Mouse (Mus musculus) bone marrow, adult 2 months (tissue): ENCODE data around the gene Plagl1. TPM values are rescaled to one million over a fixed set of nuclear protein-coding genes. Genes with fewer than 3 reads are reported as not detected.

ENCODE experiments used
- H3K27ac ChIP-seq: fragments of 200-500 bp; 2 replicates; pipeline ENCODE4 v1.5.1; 2012; ENCODE audit warnings: low read depth, mild to moderate bottlenecking, control low read depth, inconsistent platforms, low read length; ENCODE audit not compliant: control insufficient read depth, poor library complexity, insufficient read depth
- H3K4me1 ChIP-seq: fragments of 200-500 bp; 2 replicates; pipeline ENCODE4 v1.6.1; 2011; ENCODE audit warnings: low read length; ENCODE audit not compliant: control insufficient read depth, insufficient read depth
- H3K4me3 ChIP-seq: fragments of 200-500 bp; replicated peaks from 2 replicates; pipeline ENCODE3; 2011; ENCODE audit warnings: mild to moderate bottlenecking, low read depth, low read length, control low read depth; ENCODE audit not compliant: control insufficient read depth
- CTCF ChIP-seq: fragments of 200-500 bp; IDR thresholded peaks from 2 replicates; pipeline ENCODE4 v1.5.1; 2011; ENCODE audit warnings: low read length, control low read depth; ENCODE audit not compliant: control insufficient read depth, insufficient read depth
- POLR2A ChIP-seq: fragments of 200-500 bp; IDR thresholded peaks from 2 replicates; pipeline ENCODE4 v1.6.1; 2011; ENCODE audit warnings: low read depth, mild to moderate bottlenecking, control low read depth, low read length, borderline replicate concordance; ENCODE audit not compliant: control insufficient read depth
- WGBS: fragments of 180-500 bp; shearing (Covaris S2); methylation state at CpG from one replicate; pipeline ENCODE4 v1.1.7; 2018; 5-methylcytosine and 5-hydroxymethylcytosine counted together
- polyA plus RNA-seq: library from polyadenylated mRNA; stranded (reverse); fragments of >200 nt; gene quantifications from 2 replicates; pipeline ENCODE4 v1.2.4, GENCODE M21; 2011; ENCODE audit warnings: low replicate concordance; ENCODE audit not compliant: missing spikeins, insufficient read depth, insufficient read length

Plagl1 gene
- polyA plus RNA-seq, 1 experiment = 2.9 TPM

DNA sequence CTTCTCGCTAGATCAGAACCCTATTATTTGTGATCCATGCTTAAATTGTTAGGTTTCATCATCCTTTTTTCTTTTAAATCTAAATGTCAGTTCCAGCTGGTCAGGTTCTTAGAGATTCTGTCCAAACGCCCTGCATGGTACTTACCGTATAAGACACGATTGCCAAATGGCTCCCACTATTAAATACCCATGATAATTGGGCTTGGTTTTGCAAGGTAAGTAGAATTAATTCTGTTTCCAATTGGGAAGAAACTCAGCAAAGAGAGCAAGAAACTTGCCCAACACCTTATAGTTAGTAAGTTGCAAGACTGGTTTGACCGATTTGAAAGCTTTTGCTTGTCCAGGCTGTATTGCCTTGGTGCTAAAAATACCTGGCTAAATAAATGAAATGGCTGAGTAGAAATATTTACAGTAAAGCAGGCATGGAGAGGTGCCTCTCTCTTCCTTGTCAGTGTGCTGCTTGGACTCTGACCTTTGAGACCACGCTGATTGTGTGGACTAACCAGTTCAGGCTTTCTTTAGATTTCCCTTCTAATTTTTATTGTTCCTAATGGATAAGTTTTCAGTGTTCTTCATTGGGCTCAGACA, 39.9 kb downstream of the Plagl1 start:
- no peak overlapping the region for H3K4me3 ChIP-seq
- WGBS = 87% methylated on average over 6 of the region's 6 CpGs
- no peak for TF ChIP-seq POLR2A
- no peak overlapping the region for H3K27ac ChIP-seq
- no peaks in the 10 kb centered on the region for H3K4me1 ChIP-seq

DNA sequence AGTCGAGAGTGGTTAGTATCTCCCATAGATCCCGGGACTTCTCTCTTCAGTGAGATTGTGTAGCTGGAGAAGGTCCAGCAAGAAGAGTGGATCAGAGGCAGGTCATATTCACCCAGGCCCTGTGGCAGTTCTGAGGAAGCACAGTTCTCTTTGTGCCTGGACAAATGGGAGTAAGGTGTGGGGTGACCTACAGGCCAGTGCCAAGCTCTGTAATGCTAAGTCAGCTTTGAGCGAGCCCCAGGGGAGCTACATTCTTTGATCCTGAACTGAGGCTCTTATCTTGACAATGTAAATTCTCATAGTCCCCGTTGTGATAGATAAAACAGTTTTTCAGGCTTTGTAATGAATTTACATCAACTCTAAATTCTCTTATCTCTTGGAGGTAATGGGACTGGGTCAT, 42.1 kb downstream of the Plagl1 start:
- Histone ChIP-seq H3K4me3 (no peak overlapping the region), H3K27ac (no peak overlapping the region), H3K4me1 (no peaks in the 10 kb centered on the region)
- no peak for TF ChIP-seq CTCF
- TF ChIP-seq POLR2A = no peak
- 71% methylated on average over 4 of the region's 4 CpGs for WGBS

DNA sequence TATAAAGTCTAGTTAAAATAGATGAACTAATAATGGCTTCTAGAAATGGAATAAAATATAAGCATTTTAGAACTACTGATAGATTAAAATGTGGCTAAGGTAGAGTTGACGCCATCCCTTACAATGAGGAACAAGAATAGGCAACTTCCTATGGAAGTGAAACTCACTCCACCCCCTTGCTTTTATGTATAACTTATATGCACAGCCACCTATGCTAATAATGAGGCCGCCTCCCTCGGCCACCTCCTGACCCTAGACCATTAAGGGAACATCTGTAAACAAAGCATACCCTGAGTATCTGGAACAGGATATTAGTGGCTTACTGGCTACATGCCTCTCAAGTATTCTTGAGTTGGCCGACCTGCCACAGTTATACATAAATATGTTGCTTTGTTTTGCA, 43.5 kb downstream of the Plagl1 start:
- Histone ChIP-seq H3K4me1 (no peaks in the 10 kb centered on the region), H3K27ac (no peak overlapping the region), H3K4me3 (no peak overlapping the region)
- WGBS = 52% methylated on average over 4 of the region's 4 CpGs
- TF ChIP-seq CTCF (no peak), POLR2A (no peak)

DNA sequence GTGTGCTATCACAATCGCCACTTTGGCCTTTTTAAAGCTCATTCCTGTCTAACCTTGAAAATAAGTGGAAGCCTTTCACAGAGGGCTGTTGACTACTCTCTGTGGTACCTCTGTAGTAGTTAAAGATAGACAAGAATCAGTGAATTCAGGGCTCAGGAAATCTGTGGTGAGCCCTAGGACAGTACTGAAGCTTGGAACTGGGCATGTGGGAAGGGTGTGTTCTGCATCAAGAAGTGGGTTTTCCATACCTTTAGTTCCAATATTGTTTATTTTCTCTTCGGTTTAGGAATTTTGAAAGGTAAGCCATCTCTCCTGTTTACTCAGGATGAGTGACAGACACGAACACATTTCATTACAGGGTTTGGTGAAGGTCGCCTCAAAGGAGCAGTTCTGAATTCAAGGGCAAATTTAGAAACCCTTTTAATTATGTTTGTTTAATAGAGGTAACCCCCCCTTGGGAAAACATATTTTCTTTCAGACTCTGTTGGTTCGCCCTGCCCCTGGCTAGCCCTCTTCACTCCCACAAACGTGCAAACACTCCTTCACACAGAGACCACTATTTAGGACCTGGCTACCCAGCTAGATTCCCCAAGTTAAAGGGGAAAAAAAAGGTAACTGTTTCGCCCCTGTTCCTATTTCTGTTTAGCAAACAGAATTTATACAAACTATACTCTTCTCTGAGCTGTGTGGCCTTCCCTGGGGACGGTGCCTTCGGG, 46.8 kb downstream of the Plagl1 start:
- WGBS = 78% methylated on average over 9 of the region's 9 CpGs
- no peak for TF ChIP-seq POLR2A
- no peak for TF ChIP-seq CTCF
- Histone ChIP-seq H3K27ac (no peak overlapping the region), H3K4me1 (no peaks in the 10 kb centered on the region), H3K4me3 (no peak overlapping the region)

DNA sequence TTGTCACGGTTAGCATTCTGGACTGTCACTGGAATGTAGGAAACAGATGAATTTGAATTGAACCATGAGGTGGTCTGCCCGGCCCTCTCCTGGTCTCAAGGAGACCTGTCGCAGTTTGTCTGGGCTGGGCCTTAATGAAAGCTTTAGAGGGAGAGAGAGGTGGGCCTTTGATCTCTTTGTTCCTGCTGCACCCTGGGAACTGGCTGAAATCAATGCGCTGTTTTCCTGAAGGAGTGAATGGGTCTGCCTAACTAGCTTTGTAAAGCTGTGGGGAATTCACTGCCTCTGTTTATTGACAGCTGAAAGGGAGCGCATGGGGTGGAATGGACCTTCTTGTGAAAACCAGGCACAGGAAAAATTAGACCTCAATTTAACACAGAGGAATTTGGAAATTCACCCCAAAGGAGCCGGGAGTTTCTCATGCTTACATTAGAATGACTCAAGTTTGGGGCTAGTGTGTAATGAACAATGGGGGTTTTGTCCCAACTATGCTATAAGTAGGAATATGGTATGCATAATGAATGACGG, 47.8 kb downstream of the Plagl1 start:
- WGBS = 88% methylated on average over 7 of the region's 7 CpGs
- no peak overlapping the region for H3K27ac ChIP-seq
- TF ChIP-seq CTCF (no peak), POLR2A (no peak)
- no peaks in the 10 kb centered on the region for H3K4me1 ChIP-seq
- H3K4me3 ChIP-seq = no peak overlapping the region

DNA sequence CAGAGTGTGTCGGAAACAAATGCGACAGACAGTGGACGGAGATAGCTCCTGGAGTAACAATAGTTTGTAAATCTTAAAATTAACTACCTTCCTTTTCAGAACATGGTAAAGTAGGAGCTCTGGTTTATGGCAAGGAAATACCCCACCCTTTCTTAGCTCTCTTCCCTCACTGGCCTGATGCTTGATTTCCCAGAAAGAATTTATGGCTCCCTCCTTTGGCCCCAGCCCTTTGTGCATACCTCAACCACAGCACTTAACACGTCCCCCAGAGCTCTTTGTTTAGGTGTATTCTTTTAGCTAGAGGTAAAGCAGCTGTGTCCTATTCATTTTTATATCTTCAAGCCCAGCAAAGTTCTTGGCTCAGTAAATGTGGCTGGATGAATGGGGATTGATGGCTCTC, 48.5 kb downstream of the Plagl1 start:
- H3K4me1 ChIP-seq = no peaks in the 10 kb centered on the region
- no peak for TF ChIP-seq POLR2A
- no peak for TF ChIP-seq CTCF
- WGBS = 82% methylated on average over 4 of the region's 4 CpGs
- no peak overlapping the region for H3K4me3 ChIP-seq
- H3K27ac ChIP-seq = no peak overlapping the region

DNA sequence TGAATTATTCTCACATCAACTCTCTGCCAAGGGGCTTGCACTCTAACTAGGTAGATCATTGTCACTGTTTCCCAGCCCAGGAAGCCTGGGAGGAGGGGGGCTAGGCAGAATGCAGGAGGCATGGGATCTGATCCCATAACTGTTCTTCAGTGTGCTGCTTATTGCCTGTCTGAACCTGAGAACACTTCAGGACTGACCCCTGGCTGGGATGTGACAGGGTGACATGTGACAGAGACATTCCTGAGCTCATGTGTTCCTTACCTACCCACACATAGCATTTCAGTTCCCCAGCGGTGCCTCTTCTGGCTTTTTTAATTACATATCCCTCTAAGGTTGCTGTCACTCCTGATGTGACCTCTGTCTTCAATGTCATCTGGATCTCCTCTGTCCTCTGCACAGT, 49.5 kb downstream of the Plagl1 start:
- 82% methylated on average over 1 of the region's 1 CpGs for WGBS
- Histone ChIP-seq H3K27ac (no peak overlapping the region), H3K4me3 (no peak overlapping the region), H3K4me1 (no peaks in the 10 kb centered on the region)
- no peak for TF ChIP-seq POLR2A
- TF ChIP-seq CTCF = no peak

DNA sequence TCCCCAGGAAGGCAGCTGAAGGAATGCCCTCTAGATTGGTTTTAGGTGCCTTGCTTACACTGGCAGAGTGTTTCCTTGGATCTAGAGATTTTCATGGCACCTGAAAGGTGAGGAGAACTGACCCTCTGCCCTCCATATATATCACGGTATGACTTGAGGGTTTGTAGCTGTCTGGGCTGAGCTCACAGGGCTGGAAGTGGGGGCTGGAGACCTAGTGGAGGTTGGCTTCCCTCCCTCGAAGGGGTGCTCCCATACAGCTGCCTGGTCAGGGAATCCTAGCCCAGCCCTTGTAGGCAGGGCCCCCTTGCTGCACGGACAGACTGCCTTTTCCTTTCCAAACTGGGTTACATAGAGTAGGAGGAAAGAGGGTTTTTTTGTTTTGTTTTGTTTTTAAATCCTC, 52.5 kb downstream of the Plagl1 start:
- 84% methylated on average over 3 of the region's 3 CpGs for WGBS

DNA sequence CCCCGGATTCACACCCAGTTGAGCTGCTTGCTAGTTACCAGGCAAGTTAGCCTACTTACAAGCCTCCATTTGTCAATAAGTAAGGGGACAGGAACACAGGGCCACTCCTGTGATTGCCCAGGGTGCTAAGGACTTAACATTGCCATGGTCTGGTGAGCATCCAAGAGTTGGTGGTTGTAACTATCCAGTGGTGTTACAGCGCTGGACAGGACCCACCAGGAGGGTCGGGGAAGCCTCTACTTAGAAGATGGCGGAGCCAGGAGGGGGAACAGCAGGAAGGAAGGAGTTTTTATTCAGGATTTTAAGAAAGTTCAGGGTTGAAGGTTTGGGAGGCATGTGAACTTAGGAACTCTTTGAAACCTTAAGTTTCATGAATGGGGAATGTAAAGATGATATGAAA, 53.3 kb downstream of the Plagl1 start:
- Histone ChIP-seq H3K4me1 (no peaks in the 10 kb centered on the region), H3K27ac (no peak overlapping the region), H3K4me3 (no peak overlapping the region)
- no peak for TF ChIP-seq CTCF
- no peak for TF ChIP-seq POLR2A
- WGBS = 77% methylated on average over 4 of the region's 4 CpGs

More for the DNA sequence above, 52.5 kb downstream of the Plagl1 start:
- H3K4me3 ChIP-seq = no peak overlapping the region
- TF ChIP-seq CTCF (no peak), POLR2A (no peak)
- H3K27ac ChIP-seq = no peak overlapping the region
- no peaks in the 10 kb centered on the region for H3K4me1 ChIP-seq
